Mouse (Mus musculus): ENCODE results near the gene Ankub1.

DNA sequence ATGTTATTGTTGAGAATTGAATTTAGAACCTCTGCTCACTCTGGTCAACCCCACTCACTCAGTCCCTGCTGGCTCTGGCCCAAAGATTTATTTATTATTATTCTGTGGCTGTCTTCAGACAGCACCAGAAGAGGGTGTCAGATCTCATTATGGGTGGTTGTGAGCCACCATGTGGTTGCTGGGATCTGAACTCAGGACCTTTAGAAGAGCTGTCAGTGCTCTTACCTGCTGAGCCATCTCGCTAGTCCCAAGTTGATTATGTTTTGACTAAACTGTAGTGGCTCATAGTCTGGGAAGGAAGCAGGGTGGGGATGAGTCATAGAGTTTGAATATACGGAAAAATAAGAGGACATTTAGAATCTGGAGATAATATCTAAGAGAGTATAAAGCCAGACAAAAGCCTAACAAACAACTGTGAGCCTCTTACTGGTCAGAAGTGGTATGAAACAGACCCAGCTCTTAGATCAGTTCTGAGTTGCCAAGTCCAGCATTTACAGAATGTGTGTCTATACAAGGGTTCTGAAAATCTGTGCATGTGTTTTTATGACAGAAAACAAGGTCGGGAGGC is 80.1 kb downstream of the Ankub1 start:
- TF ChIP-seq CTCF (IDR thresholded peaks at IDR 0.05; ENCODE audit: low read depth, low read length) (no peak), GATA1 (IDR thresholded peaks at IDR 0.05; ENCODE audit: borderline replicate concordance, low read length) (no peak), POLR2AphosphoS5 (IDR thresholded peaks at IDR 0.05; ENCODE audit: insufficient replicate concordance, low read depth, low read length) (no peak), TAL1 (conservative IDR thresholded peaks at IDR 0.05; ENCODE audit: low read depth, low read length) (no peak), GATA2 (IDR thresholded peaks at IDR 0.05; ENCODE audit: borderline replicate concordance, low read depth, low read length) (no peak)
